Mouse (Mus musculus): ENCODE measurements around the gene Stat5a. TPM values are rescaled to one million over a fixed set of nuclear protein-coding genes. Genes with fewer than 3 reads are reported as not detected.

The Stat5a gene
- polyA plus RNA-seq, 1 experiment = 4.0 TPM

DNA sequence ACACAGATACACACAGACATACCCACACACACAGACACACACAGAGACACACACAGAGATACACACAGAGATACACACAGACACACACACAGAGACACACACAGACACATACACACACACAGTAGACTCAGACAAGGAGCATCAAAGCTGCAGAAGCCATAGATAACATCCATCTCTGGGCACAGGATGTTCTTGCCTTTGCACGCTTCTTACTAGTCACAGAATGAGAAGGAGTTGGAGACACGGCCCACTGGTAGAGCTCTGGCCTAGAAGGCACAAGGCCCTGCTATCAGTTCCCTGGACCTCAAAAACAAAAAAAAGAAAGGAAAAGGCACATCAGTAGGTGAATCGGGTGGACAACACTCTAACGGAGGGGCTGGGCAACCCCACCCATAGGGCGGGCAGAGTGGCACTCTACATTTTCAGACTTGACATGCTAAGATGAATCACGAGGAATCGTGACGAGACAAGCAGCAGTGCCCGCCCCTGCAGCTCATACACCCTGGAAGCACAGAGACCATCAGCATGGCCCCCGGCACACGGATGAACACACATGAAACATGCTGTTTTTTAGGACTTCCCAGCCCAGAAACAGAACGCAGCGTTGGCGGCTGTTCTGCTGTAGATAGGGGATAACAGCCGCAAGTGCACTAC lies 40.7 kb upstream of the Stat5a start:
- Histone ChIP-seq H3K27me3 (ENCODE audit: control insufficient read depth, insufficient read depth, low read length) (no peaks in the 10 kb centered on the region), H3K4me3 (ENCODE audit: control insufficient read depth, low read depth, low read length) (no peak overlapping the region), H3K4me1 (ENCODE audit: control insufficient read depth, insufficient read depth, low read length) (no peaks in the 10 kb centered on the region), H3K27ac (ENCODE audit: control insufficient read depth, insufficient read depth, low read depth, low read length) (no peak overlapping the region), H3K36me3 (ENCODE audit: control insufficient read depth, insufficient read depth, low read length) (no peaks in the 10 kb centered on the region)
- TF ChIP-seq POLR2A (IDR thresholded peaks at IDR 0.05; ENCODE audit: control insufficient read depth, low read depth, low read length) (no peak), CTCF (IDR thresholded peaks at IDR 0.05; ENCODE audit: control insufficient read depth, insufficient read depth, insufficient replicate concordance, low read depth, low read length) (no peak)

DNA sequence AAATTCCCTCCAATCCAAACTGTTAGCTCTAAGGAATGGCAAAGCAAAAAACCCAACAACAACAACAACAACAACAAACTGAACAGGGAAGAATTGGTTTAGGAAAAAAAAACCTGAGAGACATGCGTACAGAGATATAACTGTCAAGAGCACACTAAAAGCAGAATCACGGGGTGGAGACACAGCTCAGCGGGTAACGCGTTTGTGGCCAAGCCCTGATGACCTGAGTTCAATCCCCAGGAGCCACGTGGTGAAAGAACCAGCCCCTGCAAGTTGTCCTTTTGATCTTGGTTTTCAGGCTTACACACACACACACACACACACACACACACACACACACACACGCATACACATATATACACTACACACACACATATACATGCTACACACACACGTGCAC lies 40.1 kb upstream of the Stat5a start:
- Histone ChIP-seq H3K4me3 (ENCODE audit: control insufficient read depth, low read depth, low read length) (no peak overlapping the region), H3K27me3 (ENCODE audit: control insufficient read depth, insufficient read depth, low read length) (no peaks in the 10 kb centered on the region), H3K36me3 (ENCODE audit: control insufficient read depth, insufficient read depth, low read length) (no peaks in the 10 kb centered on the region), H3K27ac (ENCODE audit: control insufficient read depth, insufficient read depth, low read depth, low read length) (no peak overlapping the region), H3K4me1 (ENCODE audit: control insufficient read depth, insufficient read depth, low read length) (no peaks in the 10 kb centered on the region)
- no peak for TF ChIP-seq CTCF (IDR thresholded peaks at IDR 0.05; ENCODE audit: control insufficient read depth, insufficient read depth, insufficient replicate concordance, low read depth, low read length)
- TF ChIP-seq POLR2A (IDR thresholded peaks at IDR 0.05; ENCODE audit: control insufficient read depth, low read depth, low read length) = no peak

DNA sequence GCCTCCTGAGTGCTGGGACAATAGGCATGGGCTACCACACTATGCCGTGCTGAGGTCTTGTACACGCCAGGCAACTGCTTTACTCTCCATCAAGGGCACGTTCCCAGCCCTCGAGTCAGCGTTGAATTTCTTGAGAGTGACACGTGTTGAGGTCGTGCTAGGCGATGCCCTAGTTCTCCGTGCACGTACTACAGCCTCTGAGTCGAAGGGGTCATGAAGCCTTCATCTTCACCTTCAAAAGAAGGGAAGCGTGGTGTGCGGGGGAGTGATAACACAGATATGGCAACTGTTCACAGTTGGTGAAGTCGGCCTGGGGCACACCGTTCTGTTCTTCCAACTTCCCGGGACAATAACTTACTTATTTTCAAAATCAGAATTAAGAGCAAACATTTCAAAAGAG lies 39.5 kb upstream of the Stat5a start:
- Histone ChIP-seq H3K27me3 (ENCODE audit: control insufficient read depth, insufficient read depth, low read length) (no peaks in the 10 kb centered on the region), H3K27ac (ENCODE audit: control insufficient read depth, insufficient read depth, low read depth, low read length) (no peak overlapping the region), H3K4me3 (ENCODE audit: control insufficient read depth, low read depth, low read length) (no peak overlapping the region), H3K36me3 (ENCODE audit: control insufficient read depth, insufficient read depth, low read length) (no peaks in the 10 kb centered on the region), H3K4me1 (ENCODE audit: control insufficient read depth, insufficient read depth, low read length) (no peaks in the 10 kb centered on the region)
- TF ChIP-seq POLR2A (IDR thresholded peaks at IDR 0.05; ENCODE audit: control insufficient read depth, low read depth, low read length) = no peak
- no peak for TF ChIP-seq CTCF (IDR thresholded peaks at IDR 0.05; ENCODE audit: control insufficient read depth, insufficient read depth, insufficient replicate concordance, low read depth, low read length)

DNA sequence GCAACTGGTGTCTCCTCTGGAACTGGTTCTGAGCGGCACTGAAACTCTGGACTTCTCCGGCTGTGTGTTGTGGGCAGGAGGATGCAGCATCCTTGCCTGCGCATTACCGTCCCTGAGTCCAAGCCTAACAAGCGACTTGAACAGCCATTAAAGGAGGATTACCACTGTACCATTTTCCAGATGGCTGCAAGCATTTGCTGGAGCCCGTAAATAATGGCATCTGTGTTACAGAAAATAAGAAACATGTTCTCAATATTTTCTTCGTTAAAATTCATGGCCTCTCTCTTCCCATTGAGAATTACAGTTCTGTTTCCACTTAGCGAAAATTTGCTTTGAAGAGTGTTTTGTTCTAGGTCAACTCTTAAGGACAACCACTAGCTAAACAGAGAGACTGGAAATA lies 39.1 kb upstream of the Stat5a start:
- H3K27me3 ChIP-seq (ENCODE audit: control insufficient read depth, insufficient read depth, low read length) = no peaks in the 10 kb centered on the region
- no peak overlapping the region for H3K27ac ChIP-seq (ENCODE audit: control insufficient read depth, insufficient read depth, low read depth, low read length)
- no peak overlapping the region for H3K4me3 ChIP-seq (ENCODE audit: control insufficient read depth, low read depth, low read length)
- TF ChIP-seq POLR2A (IDR thresholded peaks at IDR 0.05; ENCODE audit: control insufficient read depth, low read depth, low read length) = no peak
- no peak for TF ChIP-seq CTCF (IDR thresholded peaks at IDR 0.05; ENCODE audit: control insufficient read depth, insufficient read depth, insufficient replicate concordance, low read depth, low read length)
- H3K4me1 ChIP-seq (ENCODE audit: control insufficient read depth, insufficient read depth, low read length) = no peaks in the 10 kb centered on the region
- H3K36me3 ChIP-seq (ENCODE audit: control insufficient read depth, insufficient read depth, low read length) = no peaks in the 10 kb centered on the region

DNA sequence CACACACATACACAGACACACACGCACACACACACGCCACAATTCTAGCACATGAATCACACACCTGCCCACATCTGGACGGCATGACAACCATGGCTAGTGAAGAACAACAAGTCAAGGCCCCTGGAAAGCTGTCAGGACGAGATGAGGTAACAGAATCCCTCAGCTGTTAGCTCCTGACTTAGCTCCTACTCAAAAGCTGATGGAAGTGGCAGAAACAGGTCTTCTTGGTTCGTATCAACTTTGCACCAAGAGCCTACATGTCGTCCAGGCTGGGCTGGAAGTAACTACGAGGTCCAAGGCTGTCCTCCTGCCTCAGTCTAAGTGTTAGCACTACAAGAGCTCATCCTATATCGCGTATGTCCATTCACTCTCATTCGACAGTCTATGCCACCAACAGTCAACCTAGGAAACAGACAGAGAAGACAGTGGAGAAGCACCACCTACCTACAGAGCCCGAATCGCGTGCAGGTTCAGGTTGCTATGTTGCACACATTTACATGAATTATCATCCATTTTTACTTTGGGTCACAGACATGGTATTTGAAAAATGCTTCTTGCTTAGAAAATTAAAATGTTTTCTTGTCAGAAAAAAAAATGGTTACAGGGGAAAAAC lies 37.4 kb upstream of the Stat5a start:
- Histone ChIP-seq H3K4me1 (ENCODE audit: control insufficient read depth, insufficient read depth, low read length) (no peaks in the 10 kb centered on the region), H3K27ac (ENCODE audit: control insufficient read depth, insufficient read depth, low read depth, low read length) (no peak overlapping the region), H3K27me3 (ENCODE audit: control insufficient read depth, insufficient read depth, low read length) (no peaks in the 10 kb centered on the region), H3K4me3 (ENCODE audit: control insufficient read depth, low read depth, low read length) (no peak overlapping the region), H3K36me3 (ENCODE audit: control insufficient read depth, insufficient read depth, low read length) (no peaks in the 10 kb centered on the region)
- TF ChIP-seq POLR2A (IDR thresholded peaks at IDR 0.05; ENCODE audit: control insufficient read depth, low read depth, low read length) (no peak), CTCF (IDR thresholded peaks at IDR 0.05; ENCODE audit: control insufficient read depth, insufficient read depth, insufficient replicate concordance, low read depth, low read length) (no peak)

DNA sequence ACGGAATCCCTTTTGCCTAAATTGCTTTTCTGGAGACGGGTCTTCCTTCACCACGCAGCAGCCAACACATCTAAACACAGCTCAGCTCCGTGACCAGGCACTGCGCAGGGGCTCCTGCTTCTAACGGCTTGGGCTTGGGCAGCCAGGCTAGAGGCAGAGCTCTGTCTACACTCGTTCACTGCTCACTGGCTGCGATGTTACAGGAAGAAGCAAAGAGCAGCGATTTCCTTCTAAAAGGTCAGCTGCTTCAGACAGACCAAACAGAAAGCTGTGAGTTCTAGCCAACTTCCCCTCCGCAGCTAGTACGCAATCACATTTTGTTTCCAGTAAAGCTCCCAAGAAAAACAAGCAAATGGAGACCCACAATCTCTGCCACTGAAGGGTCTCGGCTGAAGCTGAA lies 36.8 kb upstream of the Stat5a start:
- Histone ChIP-seq H3K4me3 (ENCODE audit: control insufficient read depth, low read depth, low read length) (no peak overlapping the region; the same call in 1 of the 2 replicates), H3K36me3 (ENCODE audit: control insufficient read depth, insufficient read depth, low read length) (no peaks in the 10 kb centered on the region), H3K27me3 (ENCODE audit: control insufficient read depth, insufficient read depth, low read length) (no peaks in the 10 kb centered on the region), H3K4me1 (ENCODE audit: control insufficient read depth, insufficient read depth, low read length) (no peaks in the 10 kb centered on the region), H3K27ac (ENCODE audit: control insufficient read depth, insufficient read depth, low read depth, low read length) (peak overlapping the region; percentile 15; the same call in 1 of the 2 replicates)
- TF ChIP-seq CTCF (IDR thresholded peaks at IDR 0.05; ENCODE audit: control insufficient read depth, insufficient read depth, insufficient replicate concordance, low read depth, low read length) (no peak), POLR2A (IDR thresholded peaks at IDR 0.05; ENCODE audit: control insufficient read depth, low read depth, low read length) (no peak)

DNA sequence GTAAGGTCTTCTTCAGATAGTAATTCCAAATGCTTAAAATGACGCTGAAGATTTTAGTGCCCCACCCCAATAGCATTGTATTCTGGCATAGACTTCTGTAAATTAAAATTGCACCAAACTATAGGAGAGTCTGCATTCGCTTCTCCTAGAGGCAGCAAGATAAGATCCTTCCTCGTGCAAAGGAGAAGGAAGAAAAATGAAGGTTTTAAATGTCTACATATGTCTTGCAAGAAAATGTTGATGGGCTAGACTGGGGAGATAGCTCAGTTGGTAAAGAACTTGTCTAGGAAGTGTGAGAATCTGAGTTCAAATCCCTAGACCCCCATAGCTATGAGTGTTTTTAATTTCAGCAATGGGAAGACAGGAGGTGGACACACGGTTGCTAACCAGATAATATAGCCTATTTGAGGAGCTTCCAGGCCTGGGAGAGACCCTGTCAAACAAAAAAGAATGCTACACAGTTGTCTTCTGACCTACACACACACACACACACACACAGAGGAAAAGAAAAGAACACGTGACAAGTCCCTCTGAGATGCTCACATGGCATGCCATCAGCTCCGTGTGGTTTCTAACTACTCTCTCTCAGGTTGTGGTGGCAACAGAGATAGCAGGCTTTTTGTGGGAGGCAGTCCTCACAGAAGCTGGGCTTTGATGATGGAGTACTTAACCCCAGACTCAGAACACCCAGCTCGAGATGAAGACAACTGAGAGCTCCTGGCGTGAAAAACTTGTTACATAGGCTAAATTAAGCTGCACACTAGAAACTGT lies 35.4 kb upstream of the Stat5a start:
- H3K27ac ChIP-seq (ENCODE audit: control insufficient read depth, insufficient read depth, low read depth, low read length) = no peak overlapping the region
- no peaks in the 10 kb centered on the region for H3K27me3 ChIP-seq (ENCODE audit: control insufficient read depth, insufficient read depth, low read length)
- H3K36me3 ChIP-seq (ENCODE audit: control insufficient read depth, insufficient read depth, low read length) = no peaks in the 10 kb centered on the region
- H3K4me3 ChIP-seq (ENCODE audit: control insufficient read depth, low read depth, low read length) = no peak overlapping the region
- TF ChIP-seq POLR2A (IDR thresholded peaks at IDR 0.05; ENCODE audit: control insufficient read depth, low read depth, low read length) = no peak
- TF ChIP-seq CTCF (IDR thresholded peaks at IDR 0.05; ENCODE audit: control insufficient read depth, insufficient read depth, insufficient replicate concordance, low read depth, low read length) = no peak
- no peaks in the 10 kb centered on the region for H3K4me1 ChIP-seq (ENCODE audit: control insufficient read depth, insufficient read depth, low read length)

Measured in testis, adult 2 months (tissue).